Mouse (Mus musculus) ZHBTc4 (cell line): ENCODE data around the gene Cdk2ap2.

Source experiments
- DNase-seq: peaks from one replicate; pipeline ENCODE4 v3.0.0-alpha.2; 2011; ENCODE audit warnings: low read depth, low spot score

Cdk2ap2 gene

GRCm38 (mm10) chr19:4136463-4136862, 39.5 kb downstream of the Cdk2ap2 start:
- peak; percentile 62 for DNase-seq

- no peak for DNase-seq
These were observed 40.9 kb downstream of the Cdk2ap2 start for GRCm38 (mm10) chr19:4137913-4138312.

GRCm38 (mm10) chr19:4139446-4139845, 42.5 kb downstream of the Cdk2ap2 start, which contains the start of gene Gpr152:
TSS of gene Gpr152 (plus strand) at chr19:4139787.
- DNase-seq = no peak

GRCm38 (mm10) chr19:4140147-4140546, 43.2 kb downstream of the Cdk2ap2 start:
- DNase-seq = no peak

GRCm38 (mm10) chr19:4142416-4143173, 45.6 kb downstream of the Cdk2ap2 start:
- DNase-seq = no peak

- no peak for DNase-seq
These were observed 46.8 kb downstream of the Cdk2ap2 start, which contains the start of gene Cabp4 for GRCm38 (mm10) chr19:4143759-4144268. TSS of gene Cabp4 (minus strand) at chr19:4144033.

- DNase-seq = no peak
These were observed 47.8 kb downstream of the Cdk2ap2 start for GRCm38 (mm10) chr19:4144550-4145498.

GRCm38 (mm10) chr19:4145936-4146335, 49.0 kb downstream of the Cdk2ap2 start:
- peak; percentile 62 for DNase-seq

- no peak for DNase-seq
These were observed 49.5 kb downstream of the Cdk2ap2 start for GRCm38 (mm10) chr19:4146366-4147021.

GRCm38 (mm10) chr19:4147022-4147405, 50.0 kb downstream of the Cdk2ap2 start:
- DNase-seq = no peak

GRCm38 (mm10) chr19:4147782-4148490, 51.0 kb downstream of the Cdk2ap2 start:
- no peak for DNase-seq

- peak; percentile 97 for DNase-seq
These were observed 51.5 kb downstream of the Cdk2ap2 start, which contains the start of gene Coro1b for GRCm38 (mm10) chr19:4148491-4148806. TSS of gene Coro1b (plus strand) at chr19:4148619.
